Mouse (Mus musculus): ENCODE results near the gene Dnase1l1.

- TF ChIP-seq CTCF (IDR thresholded peaks at IDR 0.05; ENCODE audit: low read depth) (no peak), EP300 (IDR thresholded peaks at IDR 0.05; ENCODE audit: low read depth) (peak; percentile 41; the same call in 1 of the 2 replicates)
Observed at GRCm38 (mm10) chrX:74254153-74254887, 27.8 kb downstream of the Dnase1l1 start, which contains the start of gene Emd.

Measured in liver, embryonic 14.5 days (tissue).